Mouse (Mus musculus) lung, embryonic 14.5 days (tissue): ENCODE measurements at regions not wholly inside any gene's neighbourhood (a gene's known extent, or its start where the extent isn't known, plus 50 kb on each side); places are given as distances from the start of the nearest gene placed in this dataset.

Experiments
- ATAC-seq: fragments of 200-750 bp; cut with Nextera tagmentation; 2 replicates; pipeline ENCODE4 v1.8.0; 2017; ENCODE audit warnings: mild to moderate bottlenecking, moderate TSS enrichment, moderate library complexity; ENCODE audit not compliant: insufficient read depth
- DNase-seq: peaks from one replicate; pipeline ENCODE4 v3.0.0-alpha.2; 2015
- H3K27ac ChIP-seq: fragments of 300-500 bp; sonication (generic); 2 replicates; pipeline ENCODE4 v1.5.1; 2014; ENCODE audit warnings: low read depth, mild to moderate bottlenecking, moderate library complexity
- H3K27me3 ChIP-seq: fragments of 300-500 bp; sonication (generic); 2 replicates; pipeline ENCODE4 v1.6.1; 2014; ENCODE audit warnings: low read length, control low read depth; ENCODE audit not compliant: insufficient read depth
- H3K36me3 ChIP-seq: fragments of 300-500 bp; sonication (generic); 2 replicates; pipeline ENCODE4 v1.6.1; 2014; ENCODE audit warnings: control low read depth; ENCODE audit not compliant: insufficient read depth
- H3K4me1 ChIP-seq: fragments of 300-500 bp; sonication (generic); 2 replicates; pipeline ENCODE4 v1.6.1; 2014; ENCODE audit warnings: antibody characterized with exemption, control low read depth; ENCODE audit not compliant: insufficient read depth
- H3K4me2 ChIP-seq: fragments of 300-500 bp; sonication (generic); 2 replicates; pipeline ENCODE4 v1.6.1; 2014; ENCODE audit warnings: mild to moderate bottlenecking
- H3K4me3 ChIP-seq: fragments of 300-500 bp; sonication (generic); 2 replicates; pipeline ENCODE4 v1.5.1; 2014; ENCODE audit warnings: low read depth, low read length
- H3K9ac ChIP-seq: fragments of 300-500 bp; sonication (generic); 2 replicates; pipeline ENCODE4 v1.6.1; 2014
- H3K9me3 ChIP-seq: fragments of 300-500 bp; sonication (generic); 2 replicates; pipeline ENCODE4 v1.6.1; 2016; ENCODE audit warnings: low read depth, low read length, control low read depth
- CTCF ChIP-seq: IDR thresholded peaks from 2 replicates; pipeline ENCODE4 v1.5.1; 2016; ENCODE audit warnings: antibody characterized with exemption, low read depth
- WGBS: fragments of 180-500 bp; shearing (Covaris S2); extraction: QIAGEN DNeasy Blood & Tissue Kit; methylation state at CpG from one replicate; pipeline ENCODE4 v1.1.7; 2014; 5-methylcytosine and 5-hydroxymethylcytosine counted together

DNA sequence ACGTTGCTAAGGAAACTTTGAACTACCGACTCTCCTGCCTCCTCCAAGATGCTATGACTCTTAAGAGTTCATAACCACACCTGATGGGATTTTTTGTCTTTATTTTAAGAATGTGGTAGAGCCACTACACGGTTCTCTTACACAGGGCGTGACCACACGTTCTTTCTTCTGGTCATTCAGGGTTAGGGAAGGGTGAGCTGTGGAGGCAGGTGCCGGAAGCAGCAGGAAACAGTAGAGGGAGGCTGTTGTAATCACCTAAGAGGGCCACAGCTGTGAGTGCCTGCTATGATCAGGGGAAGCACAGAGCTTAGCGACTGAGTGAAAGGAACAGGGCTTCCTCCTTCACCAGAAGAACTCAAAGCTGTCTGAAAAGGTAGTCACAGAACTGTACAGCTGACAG is 50.6 kb upstream of the Larp1 start:
- TF ChIP-seq CTCF, result no peak
- no peak overlapping the region for H3K27ac ChIP-seq
- H3K27me3 ChIP-seq, result no peaks in the 10 kb centered on the region
- H3K36me3 ChIP-seq, result no peaks in the 10 kb centered on the region
- H3K4me3 ChIP-seq, result no peak overlapping the region
- no peak overlapping the region for H3K9ac ChIP-seq
- no peaks in the 10 kb centered on the region for H3K9me3 ChIP-seq
- H3K4me1 ChIP-seq, result no peaks in the 10 kb centered on the region
- no peak for DNase-seq
- no peak overlapping the region for H3K4me2 ChIP-seq
- 56% methylated on average over 7 of the region's 7 CpGs for WGBS
- ATAC-seq, result no peak

DNA sequence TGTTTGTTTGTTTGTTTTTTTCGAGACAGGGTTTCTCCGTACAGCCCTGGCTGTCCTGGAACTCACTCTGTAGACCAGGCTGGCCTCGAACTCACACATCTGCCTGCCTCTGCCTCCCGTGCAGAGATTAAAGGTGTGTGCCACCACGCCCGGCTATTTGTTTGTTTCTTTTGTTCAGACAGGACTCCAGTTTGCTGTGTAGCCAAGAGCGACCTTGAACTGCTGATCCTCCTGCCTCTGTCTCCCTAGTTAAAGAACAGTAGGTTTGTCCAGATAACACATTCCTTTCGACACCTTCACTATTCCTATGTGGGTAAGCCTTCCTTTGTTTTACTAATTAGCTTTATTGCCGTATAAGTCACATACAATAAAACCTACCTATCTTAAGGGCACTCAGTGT is 52.0 kb upstream of the Larp1 start:
- Histone ChIP-seq H3K9me3 (no peaks in the 10 kb centered on the region), H3K4me2 (no peak overlapping the region), H3K4me3 (no peak overlapping the region), H3K9ac (no peak overlapping the region), H3K36me3 (no peaks in the 10 kb centered on the region), H3K27me3 (no peaks in the 10 kb centered on the region), H3K27ac (no peak overlapping the region), H3K4me1 (no peaks in the 10 kb centered on the region)
- DNase-seq, result no peak
- ATAC-seq, result no peak
- no peak for TF ChIP-seq CTCF
- 84% methylated on average over 9 of the region's 9 CpGs for WGBS

GRCm38 (mm10) chr11:57956076-57956475 is 52.8 kb upstream of the Larp1 start:
- no peak for ATAC-seq
- WGBS, result 62% methylated on average over 2 of the region's 2 CpGs

DNA sequence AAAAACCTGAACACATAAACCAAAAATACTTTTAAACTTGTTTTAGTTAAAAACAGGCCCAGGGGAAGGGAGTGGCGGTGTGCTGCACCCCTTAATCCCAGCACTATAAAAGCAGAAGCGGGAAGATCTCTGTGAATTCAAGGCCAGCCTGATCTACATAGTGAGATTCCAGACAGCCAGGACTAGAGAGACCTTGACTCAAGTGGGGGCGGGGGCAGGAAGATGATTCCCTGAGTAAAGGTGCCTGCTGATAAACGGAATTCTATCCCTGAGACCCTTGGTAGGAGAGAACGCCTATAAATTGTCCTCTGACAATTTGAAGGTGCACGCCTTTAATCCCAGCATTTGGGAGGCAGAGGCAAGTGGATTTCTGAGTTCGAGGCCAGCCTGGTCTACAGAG is 53.4 kb upstream of the Larp1 start:
- H3K27me3 ChIP-seq, result no peaks in the 10 kb centered on the region
- no peak for ATAC-seq
- no peak overlapping the region for H3K4me3 ChIP-seq
- no peak for DNase-seq
- H3K9me3 ChIP-seq, result no peaks in the 10 kb centered on the region
- no peak overlapping the region for H3K9ac ChIP-seq
- H3K27ac ChIP-seq, result no peak overlapping the region
- no peak for TF ChIP-seq CTCF
- 87% methylated on average over 7 of the region's 7 CpGs for WGBS
- H3K4me1 ChIP-seq, result no peaks in the 10 kb centered on the region
- no peaks in the 10 kb centered on the region for H3K36me3 ChIP-seq
- H3K4me2 ChIP-seq, result no peak overlapping the region

More at GRCm38 (mm10) chr11:57956076-57956475, 52.8 kb upstream of the Larp1 start:
- H3K27ac ChIP-seq, result no peak overlapping the region
- no peak overlapping the region for H3K4me2 ChIP-seq
- H3K36me3 ChIP-seq, result no peaks in the 10 kb centered on the region
- H3K4me1 ChIP-seq, result no peaks in the 10 kb centered on the region
- TF ChIP-seq CTCF, result no peak
- no peaks in the 10 kb centered on the region for H3K27me3 ChIP-seq
- no peak overlapping the region for H3K4me3 ChIP-seq
- DNase-seq, result peak; percentile 30
- no peak overlapping the region for H3K9ac ChIP-seq
- no peaks in the 10 kb centered on the region for H3K9me3 ChIP-seq

DNA sequence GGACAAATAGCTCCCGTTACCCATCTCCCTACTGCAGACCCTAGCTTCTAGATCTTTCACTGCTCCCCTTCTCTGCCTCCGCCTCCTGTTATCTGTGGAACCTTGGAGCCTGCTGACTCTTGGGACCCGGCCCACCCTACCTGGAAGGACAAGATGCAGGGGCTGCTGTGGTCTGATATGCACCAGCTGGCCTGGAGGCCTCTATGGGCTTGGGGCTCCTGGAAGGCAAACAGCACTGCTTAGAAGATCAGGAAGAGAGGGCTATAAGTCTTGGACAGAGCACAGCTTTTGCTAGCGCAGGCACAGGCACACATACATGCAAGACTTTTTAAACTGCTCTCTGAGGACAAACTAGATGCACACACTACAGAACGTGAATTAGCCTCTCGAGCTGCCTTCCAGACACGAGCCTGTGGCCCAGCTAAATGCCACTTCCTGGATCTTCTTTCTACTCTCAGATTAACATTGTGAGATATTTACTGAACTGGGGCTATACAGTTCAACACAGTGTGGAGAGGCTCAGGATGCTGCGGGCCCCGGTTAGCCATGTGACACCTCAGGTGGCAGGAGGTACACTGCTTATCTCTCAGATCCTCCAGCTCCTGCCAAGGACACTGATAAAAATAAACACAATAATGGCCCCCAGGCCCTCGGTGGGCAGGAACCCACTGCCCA is 54.2 kb upstream of the Larp1 start:
- no peak overlapping the region for H3K9ac ChIP-seq
- 36% methylated on average over 10 of the region's 10 CpGs for WGBS

GRCm38 (mm10) chr11:57953694-57954093 is 55.2 kb upstream of the Larp1 start:
- DNase-seq (no peak), ATAC-seq (no peak)
- Histone ChIP-seq H3K9me3 (no peaks in the 10 kb centered on the region), H3K4me3 (no peak overlapping the region), H3K36me3 (no peaks in the 10 kb centered on the region), H3K9ac (no peak overlapping the region), H3K27ac (no peak overlapping the region), H3K27me3 (no peaks in the 10 kb centered on the region), H3K4me1 (no peaks in the 10 kb centered on the region), H3K4me2 (no peak overlapping the region)
- WGBS, result 34% methylated on average over 7 of the region's 7 CpGs
- no peak for TF ChIP-seq CTCF

More for the DNA sequence above, 54.2 kb upstream of the Larp1 start:
- H3K36me3 ChIP-seq, result no peaks in the 10 kb centered on the region
- no peaks in the 10 kb centered on the region for H3K9me3 ChIP-seq
- no peaks in the 10 kb centered on the region for H3K27me3 ChIP-seq
- H3K27ac ChIP-seq, result no peak overlapping the region
- DNase-seq (no peak), ATAC-seq (peak; percentile 35; the same call in 1 of the 2 replicates)
- H3K4me2 ChIP-seq, result no peak overlapping the region; the same call in 1 of the 2 replicates
- no peak overlapping the region for H3K4me3 ChIP-seq
- TF ChIP-seq CTCF, result no peak
- H3K4me1 ChIP-seq, result no peaks in the 10 kb centered on the region

DNA sequence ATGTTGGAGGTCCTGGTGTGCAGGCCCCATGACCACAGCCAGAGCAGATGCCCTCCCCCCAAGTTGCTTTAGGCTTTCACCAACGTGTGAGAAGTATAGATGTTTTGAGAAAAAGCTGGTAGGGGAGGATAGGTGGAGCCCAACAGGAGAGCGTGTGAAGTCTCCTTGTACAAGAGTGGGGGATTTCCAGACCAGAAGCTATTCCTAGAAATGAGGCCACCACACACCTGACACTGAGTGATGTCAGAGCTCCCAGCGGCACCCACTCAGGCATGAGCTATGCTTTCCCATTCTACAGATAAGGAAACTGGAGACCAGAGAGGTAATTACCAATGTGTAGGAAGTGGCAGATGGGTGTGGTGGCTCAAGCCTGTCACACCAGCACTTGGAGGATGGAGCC is 56.2 kb upstream of the Larp1 start:
- Histone ChIP-seq H3K4me2 (no peak overlapping the region), H3K9me3 (no peaks in the 10 kb centered on the region), H3K4me1 (no peaks in the 10 kb centered on the region), H3K27ac (no peak overlapping the region), H3K9ac (no peak overlapping the region), H3K4me3 (no peak overlapping the region), H3K27me3 (no peaks in the 10 kb centered on the region), H3K36me3 (no peaks in the 10 kb centered on the region)
- 65% methylated on average over 3 of the region's 3 CpGs for WGBS
- no peak for ATAC-seq
- TF ChIP-seq CTCF, result no peak
- no peak for DNase-seq
